Mouse (Mus musculus): Measurements from ENCODE around the gene Plin5.

Gene Plin5

DNA sequence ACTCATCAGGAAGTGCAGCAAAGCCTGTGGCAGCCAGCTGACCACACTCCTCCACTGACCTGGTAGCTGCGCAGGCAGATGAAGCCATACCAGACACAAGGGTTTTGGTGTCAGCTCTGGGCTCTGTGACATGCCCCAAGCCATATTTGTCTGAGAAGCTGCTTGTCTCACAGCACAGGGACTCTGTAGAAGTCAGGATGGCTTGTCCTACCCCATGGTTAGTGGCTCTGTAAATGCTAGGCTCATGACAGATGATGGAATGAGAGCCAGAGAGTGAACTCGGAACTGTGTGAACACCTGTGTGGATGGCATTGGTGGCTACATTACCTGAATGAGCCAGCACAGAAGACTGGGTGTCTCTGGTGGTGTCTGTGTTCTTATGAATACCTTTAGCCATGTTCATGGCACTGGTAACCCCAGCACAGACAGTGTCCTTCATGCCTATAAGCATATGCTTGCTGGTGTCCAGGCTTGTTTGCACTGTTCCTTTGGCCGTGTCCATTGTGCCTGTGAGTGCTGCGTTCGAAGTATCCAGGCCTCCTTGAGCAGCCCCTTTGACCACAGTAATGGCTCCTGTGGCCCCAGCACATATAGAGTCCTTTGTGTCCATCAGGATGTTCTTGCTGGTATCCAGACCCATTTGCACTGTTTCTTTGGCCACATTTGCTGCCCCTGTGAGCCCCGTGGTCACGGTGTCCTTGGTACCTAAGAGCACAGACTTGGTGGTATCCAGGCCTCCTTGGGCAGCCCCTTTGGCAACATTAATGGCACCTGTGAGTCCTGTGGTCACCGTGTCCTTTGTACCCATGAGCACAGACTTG lies 13.7 kb downstream of the Plin5 start:
- ChIA-PET CTCF (interaction anchor here in 1 of 4 experiments (1.1 kb wide), 1 partner anchor 24 kb away, joined by 3 read pairs; the partner anchor contains the start of gene Hdgfl2), POLR2A (interaction anchor here in 2 of 4 experiments (1.2 to 2.2 kb wide), 3 partner anchors 25 to 34 kb away, joined by 3 to 9 read pairs (median 4); partner anchors contain the start of gene Hdgfl2 (in 1 of the 2))

- CTCF ChIA-PET = interaction anchor here in 3 of 4 experiments (1.1 to 1.4 kb wide), 3 partner anchors 9 to 24 kb away, joined by 3 to 6 read pairs (median 3); partner anchors contain the start of gene Hdgfl2 (in 1 of the 3)
- POLR2A ChIA-PET = interaction anchor here in 2 of 4 experiments (1.2 to 2.2 kb wide), 4 partner anchors 22 to 34 kb away, joined by 3 to 9 read pairs (median 4); partner anchors contain the start of gene Hdgfl2 (in 1 of the 2)
These were observed 14.5 kb downstream of the Plin5 start for GRCm38 (mm10) chr17:56102927-56103326.

GRCm38 (mm10) chr17:56102158-56102557 lies 15.2 kb downstream of the Plin5 start:
- POLR2A ChIA-PET = interaction anchor here in 3 of 4 experiments (0.6 to 2.6 kb wide), 12 partner anchors 9 to 257 kb away, joined by 3 to 9 read pairs (median 4); partner anchors contain the start of gene Hdgfl2 (in 2 of the 3)
- CTCF ChIA-PET = interaction anchor here (0.7 to 1.4 kb wide), 7 partner anchors 9 to 66 kb away, joined by 3 to 6 read pairs (median 3); partner anchors contain the start of gene Sh3gl1 (in 1 of the 4)

- CTCF ChIA-PET = interaction anchor here in 2 of 4 experiments (0.6 to 1.7 kb wide), 3 partner anchors 11 to 31 kb away, joined by 5 to 8 read pairs (median 5); no protein-coding TSS in a partner anchor
- POLR2A ChIA-PET = interaction anchor here in 3 of 4 experiments (0.7 to 2.6 kb wide), 8 partner anchors 11 to 142 kb away, joined by 3 to 9 read pairs (median 4); partner anchors contain the start of genes Plin5 (in 2 of the 3), Hdgfl2 (in 1 of the 3) and Yju2 (in 1 of the 3)
These were observed 16.6 kb downstream of the Plin5 start for GRCm38 (mm10) chr17:56100811-56101210.

GRCm38 (mm10) chr17:56098711-56099572 lies 18.5 kb downstream of the Plin5 start:
- POLR2A ChIA-PET = interaction anchor here in 2 of 4 experiments (0.8 to 3.2 kb wide), 6 partner anchors 9 to 31 kb away, joined by 3 to 9 read pairs (median 4); no protein-coding TSS in a partner anchor
- CTCF ChIA-PET = interaction anchor here in 3 of 4 experiments (0.6 to 1.6 kb wide), 5 partner anchors 11 to 255 kb away, joined by 3 to 4 read pairs (median 3); partner anchors contain the start of gene Plin4 (in 1 of the 3)

GRCm38 (mm10) chr17:56098180-56098579 lies 19.2 kb downstream of the Plin5 start:
- CTCF ChIA-PET = interaction anchor here in 1 of 4 experiments (1.4 kb wide), 1 partner anchor 13 kb away, joined by 3 read pairs; no protein-coding TSS in a partner anchor
- POLR2A ChIA-PET = interaction anchor here in 2 of 4 experiments (0.8 to 3.2 kb wide), 6 partner anchors 9 to 30 kb away, joined by 3 to 9 read pairs (median 4); no protein-coding TSS in a partner anchor

DNA sequence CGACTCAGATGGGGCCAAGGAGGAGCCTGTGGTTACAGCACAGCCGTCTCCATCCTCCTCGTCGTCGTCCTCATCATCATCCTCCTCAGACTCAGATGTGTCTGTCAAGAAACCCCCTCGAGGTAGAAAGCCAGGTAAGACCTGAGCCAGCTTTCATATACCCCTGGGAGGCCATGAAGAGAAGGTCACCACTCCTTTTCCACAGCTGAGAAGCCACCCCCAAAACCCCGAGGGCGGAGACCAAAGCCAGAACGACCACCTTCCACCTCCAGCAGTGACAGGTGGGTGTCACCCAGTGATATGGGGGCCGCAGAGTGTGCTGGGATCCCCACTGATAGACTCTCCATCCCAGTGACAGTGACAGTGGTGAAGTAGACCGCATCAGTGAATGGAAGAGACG lies 20.5 kb downstream of the Plin5 start:
- ChIA-PET POLR2A (interaction anchor here in 2 of 4 experiments (0.9 to 5.5 kb wide), 5 partner anchors 7 to 18 kb away, joined by 3 to 23 read pairs (median 9); partner anchors contain the start of genes Hdgfl2 (in 1 of the 2) and Plin4 (in 1 of the 2)), CTCF (interaction anchor here in 2 of 4 experiments (0.6 to 1.1 kb wide), 2 partner anchors 18 to 28 kb away, joined by 4 to 10 read pairs; no protein-coding TSS in a partner anchor)

DNA sequence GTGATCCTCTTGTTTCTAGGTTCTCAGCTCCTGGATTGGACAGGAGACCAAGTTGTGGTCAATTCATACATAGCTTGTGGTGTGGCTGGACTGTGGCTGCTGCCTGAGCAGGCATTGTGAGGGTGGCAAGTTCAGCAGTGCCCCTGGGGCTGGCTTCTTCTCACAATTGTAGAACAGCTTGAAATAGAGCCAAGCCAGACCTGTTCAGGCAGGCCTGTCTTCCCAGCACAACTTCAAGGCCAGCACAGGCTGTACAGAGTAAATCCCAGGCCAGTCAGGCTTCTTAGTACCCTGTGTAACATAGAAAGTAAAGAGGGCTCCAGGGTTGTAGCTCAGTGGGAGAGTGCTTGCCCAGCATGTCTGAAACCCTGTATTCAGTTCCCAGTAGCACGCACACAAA lies 24.6 kb downstream of the Plin5 start:
- ChIA-PET POLR2A (interaction anchor here (0.6 to 5.5 kb wide), 16 partner anchors 9 to 218 kb away, joined by 3 to 23 read pairs (median 3); partner anchors contain the start of genes Hdgfl2 (in 2 of the 4) and Ubxn6 (in 1 of the 4)), CTCF (interaction anchor here in 2 of 4 experiments (0.6 to 1.2 kb wide), 11 partner anchors 10 to 726 kb away, joined by 3 to 16 read pairs (median 6); no protein-coding TSS in a partner anchor)

- CTCF ChIA-PET = interaction anchor here in 3 of 4 experiments (0.5 to 1.2 kb wide), 13 partner anchors 10 to 725 kb away, joined by 3 to 16 read pairs (median 5); no protein-coding TSS in a partner anchor
- POLR2A ChIA-PET = interaction anchor here (0.6 to 5.5 kb wide), 18 partner anchors 10 to 292 kb away, joined by 3 to 23 read pairs (median 3); partner anchors contain the start of genes Hdgfl2 (in 2 of the 4) and Ubxn6 (in 1 of the 4)
These were observed 25.1 kb downstream of the Plin5 start for GRCm38 (mm10) chr17:56092312-56092711.

- CTCF ChIA-PET = interaction anchor here in 1 of 4 experiments (0.9 to 1.5 kb wide), 6 partner anchors 16 to 183 kb away, joined by 3 to 6 read pairs (median 4); partner anchors contain the start of genes Plin5 and Sh3gl1
- POLR2A ChIA-PET = interaction anchor here (0.6 to 2.4 kb wide), 58 partner anchors 9 to 546 kb away, joined by 3 to 19 read pairs (median 4); partner anchors contain the start of genes Chaf1a (in 2 of the 4), Dpp9 (in 2 of the 4), Plin5 (in 2 of the 4) and Sh3gl1 (in 2 of the 4)
These were observed 36.4 kb downstream of the Plin5 start for GRCm38 (mm10) chr17:56080781-56081585.

DNA sequence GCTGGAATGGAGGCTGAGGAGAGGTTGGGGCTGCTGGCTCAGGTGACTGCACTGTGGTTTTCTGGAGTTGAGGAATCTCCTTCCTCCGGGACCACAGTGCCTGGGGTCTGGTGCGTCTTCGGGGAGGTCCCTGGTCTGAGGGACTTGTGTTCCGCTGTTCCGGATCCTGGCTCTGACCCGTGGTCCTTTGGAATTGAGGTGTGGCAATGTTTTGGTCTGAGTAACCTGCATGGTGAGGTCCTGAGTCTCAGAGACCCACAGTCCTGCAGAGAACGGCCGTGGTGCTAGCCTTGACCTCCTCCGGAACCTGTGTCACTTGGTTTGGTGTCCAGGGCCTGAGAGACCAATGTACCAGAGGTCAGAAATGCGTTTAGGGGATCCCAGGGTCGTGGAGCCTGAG lies 37.5 kb downstream of the Plin5 start:
- ChIA-PET POLR2A (interaction anchor here (0.6 to 20.7 kb wide), 75 partner anchors 9 to 1168 kb away, joined by 3 to 335 read pairs (median 8); partner anchors contain the start of genes Chaf1a (in 3 of the 4), Dpp9 (in 2 of the 4), Plin5 (in 2 of the 4) and Ebi3 (in 1 of the 4)), CTCF (interaction anchor here in 3 of 4 experiments (0.5 to 1.6 kb wide), 18 partner anchors 11 to 212 kb away, joined by 3 to 30 read pairs (median 6); partner anchors contain the start of genes Sh3gl1 (in 2 of the 3), Chaf1a (in 1 of the 3) and Plin5 (in 1 of the 3))

DNA sequence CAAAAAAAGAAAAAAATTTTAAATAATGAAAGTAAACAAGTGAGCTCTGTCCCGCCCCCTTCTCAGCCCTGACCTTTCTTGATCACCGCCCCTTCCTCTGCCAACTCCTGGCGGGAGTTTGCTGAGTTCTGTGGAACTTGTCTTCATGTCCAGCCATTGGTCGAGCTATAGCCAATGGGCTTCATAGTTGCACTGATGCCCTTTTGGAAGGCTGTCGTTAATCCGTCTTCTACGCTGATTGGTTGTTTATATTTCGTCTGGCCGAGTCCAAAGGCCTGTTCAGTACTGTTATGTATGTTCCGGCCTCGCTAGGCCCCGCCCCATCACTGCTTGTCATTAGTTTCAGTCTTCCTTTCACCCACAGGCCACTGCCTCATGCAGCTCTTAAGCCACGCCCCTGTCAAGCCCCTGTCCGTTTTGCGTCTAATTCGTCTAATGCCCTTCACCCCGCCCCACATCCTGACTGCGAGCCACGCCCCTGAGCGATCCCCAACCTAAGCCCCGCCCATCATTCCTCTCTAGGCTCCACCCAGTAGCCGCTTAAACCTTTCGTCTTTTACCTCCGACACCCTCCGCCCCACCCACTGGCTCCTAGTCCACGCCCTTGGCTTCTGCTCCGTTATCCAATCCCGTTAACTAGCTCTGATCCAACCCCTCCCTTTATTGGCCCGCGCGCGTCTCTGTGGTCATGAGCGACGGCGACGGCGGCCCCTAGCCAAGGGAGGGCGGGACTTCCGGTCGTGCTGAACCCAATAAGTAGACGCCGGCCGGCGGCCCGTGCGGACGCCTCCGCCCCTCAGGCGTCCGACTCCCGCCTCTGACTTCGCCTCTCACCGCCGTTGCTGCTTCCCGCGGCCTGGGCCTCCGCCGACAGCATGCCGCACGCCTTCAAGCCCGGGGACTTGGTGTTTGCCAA lies 38.3 kb downstream of the Plin5 start, which contains the start of gene Hdgfl2:
Gene Hdgfl2, plus strand, starts transcription at position 755 of the 916 bp plus-strand sequence.
- CTCF ChIA-PET = interaction anchor here in 3 of 4 experiments (0.5 to 1.6 kb wide), 35 partner anchors 10 to 474 kb away, joined by 3 to 30 read pairs (median 4); partner anchors contain the start of genes Sh3gl1 (in 3 of the 3), Chaf1a (in 1 of the 3), Plin5 (in 1 of the 3) and Yju2 (in 1 of the 3)
- POLR2A ChIA-PET = interaction anchor here in 3 of 4 experiments (0.5 to 20.7 kb wide), 151 partner anchors 9 to 1169 kb away, joined by 3 to 335 read pairs (median 4); partner anchors contain the start of genes Chaf1a (in 3 of the 3), Sh3gl1 (in 3 of the 3), Dpp9 (in 2 of the 3) and Ebi3 (in 2 of the 3)

GRCm38 (mm10) chr17:56078361-56078760 lies 39.0 kb downstream of the Plin5 start:
- POLR2A ChIA-PET = interaction anchor here in 3 of 4 experiments (0.7 to 20.7 kb wide), 100 partner anchors 9 to 1170 kb away, joined by 3 to 335 read pairs (median 6); partner anchors contain the start of genes Chaf1a (in 3 of the 3), Sh3gl1 (in 3 of the 3), Ebi3 (in 2 of the 3) and Zfp119a (in 2 of the 3)
- CTCF ChIA-PET = interaction anchor here in 3 of 4 experiments (0.6 to 1.6 kb wide), 22 partner anchors 9 to 475 kb away, joined by 3 to 30 read pairs (median 6); partner anchors contain the start of genes Sh3gl1 (in 3 of the 3), Chaf1a (in 1 of the 3), Plin5 (in 1 of the 3) and Yju2 (in 1 of the 3)

DNA sequence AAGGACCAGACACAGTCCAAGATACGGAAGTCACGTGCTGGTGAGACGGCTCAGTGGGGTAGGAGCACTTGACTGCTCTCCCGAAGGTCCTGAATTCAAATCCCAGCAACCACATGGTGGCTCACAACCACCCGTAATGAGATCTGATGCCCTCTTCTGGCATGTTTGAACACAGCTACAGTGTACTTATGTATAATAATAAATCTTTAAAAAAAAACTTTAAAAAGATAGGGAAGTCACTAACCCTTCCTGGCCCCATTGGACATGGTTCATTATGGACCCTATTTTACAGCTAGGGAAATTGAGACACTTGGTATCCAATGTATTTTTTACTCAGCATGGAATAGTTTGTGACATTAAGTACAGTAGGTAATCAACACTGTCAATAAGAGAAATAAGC lies 39.9 kb downstream of the Plin5 start:
- CTCF ChIA-PET = interaction anchor here in 1 of 4 experiments (0.7 kb wide), 1 partner anchor 42 kb away, joined by 3 read pairs; no protein-coding TSS in a partner anchor
- POLR2A ChIA-PET = interaction anchor here in 3 of 4 experiments (0.6 to 20.7 kb wide), 23 partner anchors 8 to 249 kb away, joined by 3 to 335 read pairs (median 7); partner anchors contain the start of genes Sh3gl1 (in 2 of the 3), Chaf1a (in 1 of the 3), Kdm4b (in 1 of the 3) and Yju2 (in 1 of the 3)
